Mouse (Mus musculus) bone marrow, adult 2 months (tissue): Measurements from ENCODE around the gene Gm42688.

ENCODE experiments used
- CTCF ChIP-seq: fragments of 200-500 bp; IDR thresholded peaks from 2 replicates; pipeline ENCODE4 v1.5.1; 2011; ENCODE audit warnings: low read length, control low read depth; ENCODE audit not compliant: control insufficient read depth, insufficient read depth
- POLR2A ChIP-seq: fragments of 200-500 bp; IDR thresholded peaks from 2 replicates; pipeline ENCODE4 v1.6.1; 2011; ENCODE audit warnings: low read depth, mild to moderate bottlenecking, control low read depth, low read length, borderline replicate concordance; ENCODE audit not compliant: control insufficient read depth

GRCm38 (mm10) chr6:83095968-83096367 lies 5.4 kb upstream of the Gm42688 start:
- TF ChIP-seq CTCF = no peak
- no peak for TF ChIP-seq POLR2A
